Mouse (Mus musculus): ENCODE measurements around the gene Cse1l. TPM values are rescaled to one million over a fixed set of nuclear protein-coding genes. Genes with fewer than 3 reads are reported as not detected.
A peak's percentile ranks its signal among the peaks of the same experiment; 100 is the strongest.

Cse1l gene
- polyA plus RNA-seq, 1 experiment: 78.5 TPM

DNA sequence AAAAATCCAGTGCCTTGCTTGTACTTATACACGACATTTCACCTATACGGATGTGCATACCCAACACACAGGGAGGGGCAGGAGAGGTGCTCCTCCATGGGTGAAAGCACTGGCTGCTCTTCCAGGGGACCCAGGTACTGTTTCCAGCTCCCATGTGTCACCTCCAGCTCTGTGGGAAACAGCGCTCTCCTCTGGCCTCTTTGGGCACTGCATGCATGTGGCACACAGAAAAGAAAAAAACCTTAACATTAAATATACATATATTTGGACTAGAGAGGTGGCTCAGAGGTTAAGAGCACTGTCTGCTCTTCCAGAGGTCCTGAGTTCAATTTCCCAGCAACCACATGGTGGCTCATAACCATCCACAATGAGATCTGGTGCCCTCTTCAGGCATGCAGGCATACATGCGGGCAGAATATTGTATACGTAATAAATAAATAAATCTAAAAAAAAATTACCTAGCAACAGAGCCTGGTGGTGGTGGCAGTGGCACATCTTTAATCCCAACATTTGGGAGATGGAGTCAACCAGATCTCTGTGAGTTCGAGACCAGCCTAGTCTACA is 2.0 kb upstream of the Cse1l start:
- DNase-seq (ENCODE audit: low read depth): no peak
- TF ChIP-seq CTCF (IDR thresholded peaks at IDR 0.05; ENCODE audit: borderline replicate concordance, extremely low read depth, insufficient read depth, insufficient read length) (peak; percentile 8; the same call in 1 of the 2 replicates), POLR2A (IDR thresholded peaks at IDR 0.05; ENCODE audit: borderline replicate concordance, extremely low read depth, insufficient read depth, insufficient read length, poor library complexity, severe bottlenecking) (no peak)

DNA sequence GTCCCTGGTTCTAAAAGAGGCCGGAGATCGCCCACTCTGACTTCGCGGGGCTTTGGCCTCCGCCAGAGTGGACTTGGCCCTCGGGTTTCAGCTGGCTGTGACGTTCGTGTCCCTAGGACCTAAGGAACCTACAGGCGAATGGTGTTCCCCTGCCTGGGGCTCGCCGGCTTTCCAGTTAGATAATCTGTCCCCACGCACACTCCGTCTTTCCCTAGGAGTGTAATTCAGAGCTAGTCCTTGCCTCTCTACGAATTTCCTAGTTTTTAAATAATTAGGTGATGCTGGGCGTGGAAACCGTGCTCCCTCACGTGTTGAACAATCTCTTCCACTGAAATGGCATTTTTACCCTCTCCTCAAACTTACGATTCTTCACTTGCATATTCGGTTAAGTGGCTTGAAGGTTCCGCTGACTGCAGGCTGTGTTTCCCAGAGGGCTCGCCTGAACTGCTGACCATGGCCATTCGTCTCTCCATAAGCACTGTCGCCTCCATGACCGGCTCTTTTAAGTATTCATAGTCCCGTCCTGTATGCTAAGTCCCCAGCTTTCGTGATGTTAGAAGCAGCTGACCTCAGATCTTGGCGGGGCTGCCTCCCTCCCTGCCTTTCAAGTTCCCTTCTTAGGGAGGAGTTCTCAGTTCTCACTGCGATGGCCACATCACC is 813 bp downstream of the Cse1l start:
- TF ChIP-seq CTCF (IDR thresholded peaks at IDR 0.05; ENCODE audit: borderline replicate concordance, extremely low read depth, insufficient read depth, insufficient read length) (no peak), POLR2A (IDR thresholded peaks at IDR 0.05; ENCODE audit: borderline replicate concordance, extremely low read depth, insufficient read depth, insufficient read length, poor library complexity, severe bottlenecking) (no peak)
- DNase-seq (ENCODE audit: low read depth): peak; percentile 18

DNA sequence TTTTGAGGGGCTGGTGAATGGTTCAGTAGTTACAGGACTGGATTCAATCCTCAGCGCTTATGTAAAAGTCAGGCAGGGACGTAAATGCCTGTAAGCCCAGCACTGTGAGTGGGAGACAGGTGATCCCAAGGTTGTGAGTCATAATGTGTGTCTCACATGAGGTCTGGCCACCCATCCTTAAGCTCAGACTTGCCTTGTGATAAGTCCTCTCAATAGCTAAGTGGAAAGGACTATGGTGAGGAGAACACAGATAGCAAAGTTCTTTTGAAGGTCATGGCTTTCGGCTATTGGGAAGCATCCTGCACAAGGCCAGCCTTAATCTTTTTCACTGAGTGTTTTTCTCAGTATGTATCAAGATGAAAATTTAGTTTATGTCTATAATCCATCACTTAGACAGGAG is 3.9 kb downstream of the Cse1l start:
- TF ChIP-seq POLR2A (IDR thresholded peaks at IDR 0.05; ENCODE audit: borderline replicate concordance, extremely low read depth, insufficient read depth, insufficient read length, poor library complexity, severe bottlenecking) (no peak), CTCF (IDR thresholded peaks at IDR 0.05; ENCODE audit: borderline replicate concordance, extremely low read depth, insufficient read depth, insufficient read length) (no peak)
- DNase-seq (ENCODE audit: low read depth): no peak

DNA sequence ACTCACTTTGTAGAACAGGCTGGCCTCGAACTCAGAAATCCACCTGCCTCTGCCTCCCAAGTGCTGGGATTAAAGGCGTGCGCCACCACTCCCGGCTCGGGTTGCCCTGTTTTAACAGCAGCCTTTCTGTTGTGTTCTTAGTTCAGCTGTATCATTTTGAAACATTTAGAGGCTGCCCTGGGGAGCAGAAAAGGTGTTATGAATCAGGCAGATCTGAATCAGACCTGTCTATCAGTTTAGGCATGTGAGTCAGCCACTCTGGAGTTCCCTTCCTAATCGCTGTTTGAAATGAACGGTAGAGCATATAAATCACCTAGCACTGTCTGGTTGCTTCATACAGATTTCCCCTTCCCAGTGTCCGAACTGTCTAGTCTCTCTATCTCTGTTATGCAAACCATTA is 4.7 kb downstream of the Cse1l start:
- no peak for TF ChIP-seq CTCF (IDR thresholded peaks at IDR 0.05; ENCODE audit: borderline replicate concordance, extremely low read depth, insufficient read depth, insufficient read length)
- no peak for TF ChIP-seq POLR2A (IDR thresholded peaks at IDR 0.05; ENCODE audit: borderline replicate concordance, extremely low read depth, insufficient read depth, insufficient read length, poor library complexity, severe bottlenecking)

DNA sequence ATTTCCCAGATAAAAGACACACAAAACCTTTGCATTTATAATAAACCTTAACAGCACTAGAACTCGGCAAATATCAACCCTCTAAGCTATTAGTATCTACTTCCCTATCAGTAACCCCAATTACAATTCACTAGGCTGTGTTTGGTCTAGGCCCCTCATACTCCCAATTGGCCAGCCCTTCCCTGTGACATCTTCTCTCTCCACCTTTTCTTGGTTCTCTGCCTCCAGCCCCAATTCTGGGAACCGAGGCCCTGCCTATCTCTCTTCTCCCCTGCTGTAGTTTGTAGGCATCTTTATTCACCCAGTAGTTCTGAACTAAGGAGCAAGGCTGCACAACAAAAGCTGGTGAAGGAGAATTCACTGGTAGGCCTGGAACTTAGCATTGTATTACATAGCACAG is 18.1 kb downstream of the Cse1l start:
- no peak for TF ChIP-seq POLR2A (IDR thresholded peaks at IDR 0.05; ENCODE audit: borderline replicate concordance, extremely low read depth, insufficient read depth, insufficient read length, poor library complexity, severe bottlenecking)
- no peak for TF ChIP-seq CTCF (IDR thresholded peaks at IDR 0.05; ENCODE audit: borderline replicate concordance, extremely low read depth, insufficient read depth, insufficient read length)
- DNase-seq (ENCODE audit: low read depth): no peak

More for the DNA sequence above, 4.7 kb downstream of the Cse1l start:
- no peak for DNase-seq (ENCODE audit: low read depth)

DNA sequence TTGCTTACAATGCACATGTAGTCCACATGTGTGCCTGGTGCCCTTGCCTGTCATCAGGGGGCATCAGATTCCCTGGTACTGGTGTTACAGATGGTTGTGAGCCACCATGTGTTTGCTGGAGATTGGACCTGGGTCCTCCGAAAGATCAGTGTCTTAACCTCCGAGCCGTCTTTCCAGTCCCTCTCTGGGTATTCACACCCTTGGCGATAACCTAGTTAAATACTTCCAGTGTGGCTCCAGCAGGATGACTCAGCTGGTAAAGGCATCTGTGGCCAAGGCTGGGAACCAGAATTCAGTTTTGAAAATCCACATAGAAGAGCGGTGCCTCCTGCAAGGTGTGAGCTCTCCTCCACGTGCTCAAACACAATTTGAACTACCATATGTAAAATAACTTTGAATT is 28.1 kb downstream of the Cse1l start:
- no peak for DNase-seq (ENCODE audit: low read depth)
- TF ChIP-seq POLR2A (IDR thresholded peaks at IDR 0.05; ENCODE audit: borderline replicate concordance, extremely low read depth, insufficient read depth, insufficient read length, poor library complexity, severe bottlenecking) (no peak), CTCF (IDR thresholded peaks at IDR 0.05; ENCODE audit: borderline replicate concordance, extremely low read depth, insufficient read depth, insufficient read length) (no peak)

DNA sequence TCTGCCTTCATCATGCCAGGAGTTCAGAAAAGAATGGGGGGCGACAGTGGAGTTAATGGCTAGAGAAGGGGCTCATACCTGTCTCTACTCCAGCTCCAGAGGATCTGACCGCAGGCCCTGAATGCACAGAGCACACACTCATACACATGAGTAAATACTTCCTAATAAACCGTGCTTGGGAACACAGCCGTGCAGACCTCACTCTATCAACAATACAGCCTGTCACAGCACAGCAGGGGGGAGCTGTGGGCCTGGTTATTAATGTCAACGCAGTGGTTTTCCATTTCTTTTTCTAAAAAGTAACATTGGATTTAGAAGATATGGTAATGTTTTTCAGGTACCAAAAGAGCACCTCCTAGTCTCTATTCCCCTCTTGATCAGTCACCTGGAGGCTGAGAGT is 28.6 kb downstream of the Cse1l start:
- no peak for TF ChIP-seq POLR2A (IDR thresholded peaks at IDR 0.05; ENCODE audit: borderline replicate concordance, extremely low read depth, insufficient read depth, insufficient read length, poor library complexity, severe bottlenecking)
- TF ChIP-seq CTCF (IDR thresholded peaks at IDR 0.05; ENCODE audit: borderline replicate concordance, extremely low read depth, insufficient read depth, insufficient read length): no peak
- no peak for DNase-seq (ENCODE audit: low read depth)

DNA sequence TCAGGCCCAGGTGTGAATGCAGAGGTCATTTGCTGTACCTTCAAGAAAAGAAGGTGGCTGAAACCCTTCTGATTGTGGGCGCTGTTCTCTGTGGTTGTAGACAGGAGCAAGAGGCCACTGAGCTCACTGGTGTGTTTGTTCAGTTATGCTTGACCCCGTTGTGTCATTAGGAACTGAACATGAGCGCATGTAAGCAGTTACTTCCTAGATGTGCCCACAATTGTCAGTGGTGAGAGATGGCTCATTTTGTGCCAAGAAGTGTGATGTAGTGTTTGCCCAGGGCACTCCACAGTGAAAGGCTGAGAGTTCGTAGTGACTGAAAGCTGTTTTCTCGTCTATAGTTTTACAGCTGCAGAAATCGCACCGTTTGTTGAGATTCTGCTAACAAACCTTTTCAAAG is 29.7 kb downstream of the Cse1l start:
- TF ChIP-seq CTCF (IDR thresholded peaks at IDR 0.05; ENCODE audit: borderline replicate concordance, extremely low read depth, insufficient read depth, insufficient read length) (no peak), POLR2A (IDR thresholded peaks at IDR 0.05; ENCODE audit: borderline replicate concordance, extremely low read depth, insufficient read depth, insufficient read length, poor library complexity, severe bottlenecking) (no peak)
- no peak for DNase-seq (ENCODE audit: low read depth)

DNA sequence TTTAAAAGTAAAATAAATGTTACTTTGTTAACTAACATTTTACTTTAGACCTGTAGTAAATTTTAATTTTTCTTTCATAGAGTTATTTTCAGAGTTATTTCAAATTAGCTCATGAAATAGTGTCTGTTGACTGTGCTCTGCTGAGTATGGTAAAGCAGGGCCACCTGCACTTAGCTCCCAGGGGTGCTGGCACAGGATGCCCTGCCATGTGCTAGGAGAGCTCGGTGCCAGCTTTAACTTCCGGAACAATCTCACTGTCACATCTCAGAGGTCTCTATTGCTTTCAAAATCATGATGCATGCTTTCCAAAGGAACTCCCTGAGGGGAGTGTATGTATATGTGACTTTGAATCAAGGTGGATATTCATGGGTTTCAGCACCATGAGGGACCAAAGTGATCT is 30.3 kb downstream of the Cse1l start:
- TF ChIP-seq POLR2A (IDR thresholded peaks at IDR 0.05; ENCODE audit: borderline replicate concordance, extremely low read depth, insufficient read depth, insufficient read length, poor library complexity, severe bottlenecking): no peak
- no peak for TF ChIP-seq CTCF (IDR thresholded peaks at IDR 0.05; ENCODE audit: borderline replicate concordance, extremely low read depth, insufficient read depth, insufficient read length)
- no peak for DNase-seq (ENCODE audit: low read depth)

DNA sequence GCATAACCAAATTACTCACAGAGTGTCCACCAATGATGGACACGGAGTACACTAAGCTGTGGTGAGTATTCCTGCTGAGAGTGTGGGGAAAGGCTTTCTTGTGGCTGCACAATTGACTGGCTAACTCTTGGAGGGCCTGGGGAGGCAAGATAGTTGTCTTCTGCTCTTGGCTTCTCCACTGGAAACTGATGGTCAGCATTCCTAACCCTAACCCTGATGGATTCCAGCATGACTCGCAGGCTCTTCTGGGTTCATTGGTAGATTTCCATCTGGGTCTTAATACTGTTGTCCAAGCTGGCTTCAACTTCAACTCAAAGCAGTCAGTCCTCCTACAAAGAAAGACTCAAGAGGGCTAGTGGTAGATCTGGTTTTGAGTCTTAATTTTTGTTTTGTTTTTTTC is 37.3 kb downstream of the Cse1l start:
- DNase-seq (ENCODE audit: low read depth): no peak
- TF ChIP-seq POLR2A (IDR thresholded peaks at IDR 0.05; ENCODE audit: borderline replicate concordance, extremely low read depth, insufficient read depth, insufficient read length, poor library complexity, severe bottlenecking): no peak
- TF ChIP-seq CTCF (IDR thresholded peaks at IDR 0.05; ENCODE audit: borderline replicate concordance, extremely low read depth, insufficient read depth, insufficient read length): no peak

DNA sequence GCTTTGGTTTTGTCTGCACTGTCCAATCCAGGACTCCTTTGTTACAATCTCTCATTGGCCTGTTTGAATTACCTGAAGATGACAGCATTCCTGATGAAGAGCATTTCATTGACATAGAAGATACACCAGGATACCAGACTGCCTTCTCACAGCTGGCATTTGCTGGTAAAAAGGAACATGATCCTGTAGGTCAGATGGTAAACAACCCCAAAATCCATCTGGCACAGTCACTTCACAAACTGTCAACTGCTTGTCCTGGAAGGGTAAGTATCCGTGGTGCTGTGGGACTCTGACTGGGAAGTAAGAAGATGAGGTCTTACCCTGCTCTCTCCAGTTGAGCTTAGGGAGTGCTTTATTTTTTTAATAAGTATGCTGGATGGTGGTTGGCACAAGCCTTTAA is 38.5 kb downstream of the Cse1l start:
- no peak for TF ChIP-seq CTCF (IDR thresholded peaks at IDR 0.05; ENCODE audit: borderline replicate concordance, extremely low read depth, insufficient read depth, insufficient read length)
- TF ChIP-seq POLR2A (IDR thresholded peaks at IDR 0.05; ENCODE audit: borderline replicate concordance, extremely low read depth, insufficient read depth, insufficient read length, poor library complexity, severe bottlenecking): no peak
- DNase-seq (ENCODE audit: low read depth): no peak

DNA sequence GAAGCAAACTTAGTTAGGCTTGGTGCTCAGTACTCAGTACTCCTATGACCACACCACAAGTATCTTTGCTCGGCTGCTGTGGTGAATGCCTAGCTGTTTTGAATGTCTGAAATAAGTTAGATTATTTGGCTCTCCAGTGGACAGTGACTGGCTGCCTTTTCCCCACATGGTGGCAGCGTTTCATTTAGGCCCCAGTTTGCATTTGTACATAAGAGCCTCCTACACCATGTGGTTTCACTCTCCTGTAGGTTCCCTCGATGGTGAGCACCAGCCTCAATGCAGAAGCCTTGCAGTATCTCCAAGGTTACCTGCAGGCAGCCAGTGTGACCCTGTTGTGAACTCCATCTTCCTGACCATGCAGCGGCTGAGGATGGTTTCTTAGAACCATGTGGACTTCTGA is 39.6 kb downstream of the Cse1l start:
- peak; percentile 44 for DNase-seq (ENCODE audit: low read depth)
- TF ChIP-seq POLR2A (IDR thresholded peaks at IDR 0.05; ENCODE audit: borderline replicate concordance, extremely low read depth, insufficient read depth, insufficient read length, poor library complexity, severe bottlenecking) (no peak), CTCF (IDR thresholded peaks at IDR 0.05; ENCODE audit: borderline replicate concordance, extremely low read depth, insufficient read depth, insufficient read length) (peak; percentile 41; the same call in 1 of the 2 replicates)

Data from brain, embryonic 14.5 days (tissue).